Mouse (Mus musculus) CH12.LX (cell line): ENCODE measurements around the gene Bcl6b. TPM values are rescaled to one million over a fixed set of nuclear protein-coding genes. Genes with fewer than 3 reads are reported as not detected.

Experiments
- DNase-seq: peaks from one replicate; pipeline ENCODE4 v3.0.0-alpha.2; 2013; ENCODE audit errors: extremely low read depth
- H3K27ac ChIP-seq: 2 replicates; pipeline ENCODE4 v1.5.1; 2012; ENCODE audit warnings: low read depth, mild to moderate bottlenecking, control low read depth, moderate library complexity; ENCODE audit not compliant: insufficient read depth
- H3K27me3 ChIP-seq: replicated peaks from 2 replicates; pipeline ENCODE3; 2012; ENCODE audit warnings: inconsistent platforms
- H3K36me3 ChIP-seq, 2 experiments: replicated peaks in 1 of 2; 2 replicates each; pipeline versions ENCODE3 to v1.6.1; 2012; ENCODE audit warnings: inconsistent platforms in 1 of 2, low read length in 1 of 2, mild to moderate bottlenecking in 1 of 2, mixed read lengths in 1 of 2, moderate library complexity in 1 of 2; ENCODE audit not compliant: control insufficient read depth in 1 of 2, insufficient read depth in 1 of 2
- H3K4me1 ChIP-seq, 2 experiments: 2 replicates each; pipeline ENCODE4 v1.6.1; 2012; ENCODE audit warnings: inconsistent platforms in 1 of 2, moderate library complexity in 1 of 2; ENCODE audit not compliant: insufficient read depth in 2 of 2, control insufficient read depth in 1 of 2
- H3K4me2 ChIP-seq: 2 replicates; pipeline ENCODE4 v1.6.1; 2012; ENCODE audit warnings: low read depth, mild to moderate bottlenecking, control low read depth; ENCODE audit not compliant: poor library complexity, insufficient read depth, severe bottlenecking
- H3K4me3 ChIP-seq, 3 experiments: fragments of 150-350 bp in 1 of 3; sonication (generic) in 1 of 3; replicated peaks in 1 of 3; 2 replicates each; pipeline versions ENCODE3 to v1.5.1; 2011 to 2012; ENCODE audit warnings: low read depth in 2 of 3, low read length in 2 of 3, mild to moderate bottlenecking in 2 of 3, moderate library complexity in 2 of 3, control low read depth in 1 of 3, improper control_type of control experiment in 1 of 3, inconsistent platforms in 1 of 3, mixed read lengths in 1 of 3; ENCODE audit not compliant: poor library complexity in 1 of 3
- H3K79me2 ChIP-seq: replicated peaks from 2 replicates; pipeline ENCODE4 v1.6.1; 2012; ENCODE audit warnings: mild to moderate bottlenecking, moderate library complexity; ENCODE audit not compliant: control insufficient read depth, poor library complexity, insufficient read depth, severe bottlenecking; ENCODE audit errors: extremely low read depth
- H3K9ac ChIP-seq: 2 replicates; pipeline ENCODE4 v1.6.1; 2012; ENCODE audit warnings: low read depth, mild to moderate bottlenecking, control low read depth, moderate library complexity; ENCODE audit not compliant: insufficient read depth
- H3K9me3 ChIP-seq: replicated peaks from 2 replicates; pipeline ENCODE3; 2012; ENCODE audit warnings: low read length, inconsistent platforms, mixed read lengths
- E2F4 ChIP-seq: IDR thresholded peaks from 2 replicates; pipeline ENCODE4 v1.6.1; 2011; ENCODE audit warnings: low read depth, low read length, improper control_type of control experiment; ENCODE audit not compliant: insufficient replicate concordance
- ELF1 ChIP-seq: IDR thresholded peaks from 2 replicates; pipeline ENCODE4 v1.6.1; 2014; ENCODE audit warnings: low read depth, mild to moderate bottlenecking, inconsistent platforms, low read length, improper control_type of control experiment
- EP300 ChIP-seq: IDR thresholded peaks from 2 replicates; pipeline ENCODE4 v1.6.1; 2011; ENCODE audit warnings: low read length, improper control_type of control experiment
- HCFC1 ChIP-seq: IDR thresholded peaks from 2 replicates; pipeline ENCODE4 v1.6.1; 2012; ENCODE audit warnings: low read depth, mild to moderate bottlenecking, inconsistent platforms, low read length, improper control_type of control experiment
- IRF4 ChIP-seq: IDR thresholded peaks from 2 replicates; pipeline ENCODE4 v1.6.1; 2014; ENCODE audit warnings: low read depth, mild to moderate bottlenecking, inconsistent platforms, low read length, improper control_type of control experiment
- MAFK ChIP-seq: IDR thresholded peaks from 2 replicates; pipeline ENCODE4 v1.6.1; 2011; ENCODE audit warnings: low read length, improper control_type of control experiment; ENCODE audit not compliant: insufficient replicate concordance
- MAZ ChIP-seq: IDR thresholded peaks from 2 replicates; pipeline ENCODE4 v1.6.1; 2012; ENCODE audit warnings: low read depth, mild to moderate bottlenecking, inconsistent platforms, low read length, improper control_type of control experiment, moderate library complexity
- MXI1 ChIP-seq: IDR thresholded peaks from 2 replicates; pipeline ENCODE4 v1.6.1; 2011; ENCODE audit warnings: mild to moderate bottlenecking, low read depth, low read length, improper control_type of control experiment
- NELFE ChIP-seq: IDR thresholded peaks from 2 replicates; pipeline ENCODE4 v1.6.1; 2011; ENCODE audit warnings: low read depth, low read length, improper control_type of control experiment
- NRF1 ChIP-seq: IDR thresholded peaks from 2 replicates; pipeline ENCODE4 v1.6.1; 2014; ENCODE audit warnings: low read depth, mild to moderate bottlenecking, inconsistent platforms, low read length, improper control_type of control experiment, moderate library complexity
- PAX5 ChIP-seq: IDR thresholded peaks from 2 replicates; pipeline ENCODE4 v1.6.1; 2012; ENCODE audit warnings: low read length, inconsistent platforms, mixed read lengths
- POLR2A ChIP-seq: IDR thresholded peaks from 2 replicates; pipeline ENCODE4 v1.6.1; 2011; ENCODE audit warnings: low read depth, mild to moderate bottlenecking, improper control_type of control experiment, low read length
- POLR2AphosphoS2 ChIP-seq: IDR thresholded peaks from 2 replicates; pipeline ENCODE4 v1.6.1; 2011; ENCODE audit warnings: low read depth, low read length, improper control_type of control experiment
- SIN3A ChIP-seq: IDR thresholded peaks from 2 replicates; pipeline ENCODE4 v1.6.1; 2012; ENCODE audit warnings: low read length, improper control_type of control experiment, inconsistent platforms
- SMC3 ChIP-seq: IDR thresholded peaks from 2 replicates; pipeline ENCODE4 v1.6.1; 2011; ENCODE audit warnings: low read depth, low read length, improper control_type of control experiment
- TCF12 ChIP-seq: IDR thresholded peaks from 2 replicates; pipeline ENCODE4 v1.6.1; 2014; ENCODE audit warnings: low read depth, mild to moderate bottlenecking, inconsistent platforms, low read length, improper control_type of control experiment
- UBTF ChIP-seq: IDR thresholded peaks from 2 replicates; pipeline ENCODE4 v1.6.1; 2012; ENCODE audit warnings: low read depth, mild to moderate bottlenecking, inconsistent platforms, low read length, improper control_type of control experiment, moderate library complexity
- ZC3H11A ChIP-seq: IDR thresholded peaks from 2 replicates; pipeline ENCODE4 v1.6.1; 2012; ENCODE audit warnings: low read depth, mild to moderate bottlenecking, inconsistent platforms, low read length, improper control_type of control experiment
- ZKSCAN1 ChIP-seq: IDR thresholded peaks from 2 replicates; pipeline ENCODE4 v1.6.1; 2012; ENCODE audit warnings: low read depth, inconsistent platforms, low read length, improper control_type of control experiment, borderline replicate concordance
- ZMIZ1 ChIP-seq: IDR thresholded peaks from 2 replicates; pipeline ENCODE4 v1.6.1; 2012; ENCODE audit warnings: low read depth, mild to moderate bottlenecking, inconsistent platforms, low read length, improper control_type of control experiment
- dilution Hi-C: fragments of 300-500 bp; cut with MboI; formaldehyde crosslinking; loops from 2 replicates; pipeline ENCODE4 v1.14.3; 2020; ENCODE audit warnings: low sequenced_read_pairs; ENCODE audit not compliant: extremely low pct_unique_long_range_greater_than_20kb, extremely low pct_ligation_motif_present
- in situ Hi-C: fragments of 300-500 bp; cut with MboI; formaldehyde crosslinking; loops from 3 replicates; pipeline ENCODE4 v1.14.3; 2019; ENCODE audit warnings: low sequenced_read_pairs, low pct_ligation_motif_present, low pct_unique_long_range_greater_than_20kb, mixed read lengths
- polyA plus RNA-seq: library from polyadenylated mRNA; unstranded; fragments of >175 nt; gene quantifications from 2 replicates; pipeline ENCODE4 v1.2.1, GENCODE M21; 2012; ENCODE audit warnings: low read depth; ENCODE audit not compliant: insufficient read length
- total RNA-seq, 2 experiments: library from RNA; depleted of rRNA; stranded (reverse); fragments of 300-350 nt in 1 of 2; fragments of >200 nt in 1 of 2; gene quantifications; 2 replicates each; pipeline ENCODE4 v1.2.3; 2012 to 2014

Bcl6b gene
- total and polyA plus RNA-seq, 3 experiments: 0.54 to 1.7 (median 0.71) TPM

DNA sequence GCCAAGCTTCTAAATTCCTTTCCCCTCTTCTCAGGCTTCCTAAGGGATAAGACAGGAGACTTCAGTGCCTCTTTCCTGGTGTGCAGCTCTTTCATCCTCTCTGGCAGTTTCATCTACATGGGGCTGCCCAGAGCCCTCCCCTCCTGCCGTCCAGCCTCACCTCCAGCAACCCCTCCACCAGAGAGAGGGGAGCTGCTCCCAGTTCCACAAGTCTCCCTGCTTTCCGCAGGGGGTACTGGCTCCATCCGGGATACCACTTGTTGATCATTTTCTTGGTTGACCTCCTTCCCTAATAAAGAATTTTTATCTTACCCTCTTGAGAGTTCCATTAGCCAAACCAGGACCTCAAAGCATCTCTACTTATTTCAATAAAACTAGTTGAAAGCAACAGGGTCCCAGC is 13.5 kb downstream of the Bcl6b start:
- Histone ChIP-seq H3K36me3 (peaks cover 5 to 48% of the 10 kb centered on the region in 2 experiments), H3K27ac (no peak overlapping the region), H3K4me1 (peaks cover 11 to 20% of the 10 kb centered on the region in 2 experiments; a peak in 3 of 4 replicates), H3K9ac (no peak overlapping the region), H3K79me2 (no peaks in the 10 kb centered on the region), H3K4me2 (no peak overlapping the region), H3K27me3 (no peaks in the 10 kb centered on the region), H3K4me3 (no peak overlapping the region), H3K9me3 (no peaks in the 10 kb centered on the region)
- no peak for DNase-seq
- dilution Hi-C loops: no loop called here
- TF ChIP-seq ZMIZ1 (no peak), E2F4 (no peak), ZKSCAN1 (no peak), UBTF (no peak), EP300 (no peak), IRF4 (no peak), PAX5 (no peak), ELF1 (no peak), TCF12 (no peak), MAFK (no peak), POLR2A (no peak), ZC3H11A (no peak), SIN3A (no peak), MXI1 (no peak), POLR2AphosphoS2 (no peak), NELFE (no peak)
- in situ Hi-C loops: no loop called here

DNA sequence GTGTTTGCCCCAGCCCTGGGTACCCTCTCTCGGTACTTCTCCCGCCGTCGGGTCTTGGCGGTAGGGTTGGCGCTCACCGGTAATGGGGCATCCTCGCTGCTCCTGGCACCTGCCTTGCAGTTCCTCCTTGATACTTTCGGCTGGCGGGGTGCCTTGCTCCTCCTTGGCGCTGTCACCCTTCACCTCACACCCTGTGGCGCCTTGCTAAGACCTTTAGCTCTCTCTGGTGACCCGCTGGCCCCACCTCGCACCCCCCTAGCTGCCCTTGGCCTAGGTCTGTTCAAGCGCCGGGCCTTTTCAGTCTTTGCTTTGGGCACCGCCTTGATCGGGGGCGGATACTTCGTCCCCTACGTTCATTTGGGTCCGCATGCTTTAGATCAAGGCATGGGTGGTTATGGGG is 14.3 kb downstream of the Bcl6b start:
- H3K4me3 ChIP-seq: no peak overlapping the region
- peaks cover 5 to 48% of the 10 kb centered on the region in 2 experiments for H3K36me3 ChIP-seq
- no peaks in the 10 kb centered on the region for H3K27me3 ChIP-seq
- H3K9ac ChIP-seq: no peak overlapping the region
- dilution Hi-C loops: no loop called here
- in situ Hi-C loops: no loop called here
- DNase-seq: no peak
- H3K79me2 ChIP-seq: no peaks in the 10 kb centered on the region
- H3K4me2 ChIP-seq: no peak overlapping the region
- TF ChIP-seq MAZ: no peak
- TF ChIP-seq SIN3A: no peak
- TF ChIP-seq UBTF: no peak
- TF ChIP-seq HCFC1: no peak
- TF ChIP-seq NRF1: no peak
- no peak for TF ChIP-seq SMC3
- TF ChIP-seq, all 38 proteins: peak for 0
- Histone ChIP-seq H3K27ac (no peak overlapping the region), H3K4me1 (peaks cover 11 to 20% of the 10 kb centered on the region in 2 experiments; a peak in 3 of 4 replicates), H3K9me3 (no peaks in the 10 kb centered on the region)
